Comparison of ENCODE assay signal across 9 mouse cellular contexts in the genomic region with DNA sequence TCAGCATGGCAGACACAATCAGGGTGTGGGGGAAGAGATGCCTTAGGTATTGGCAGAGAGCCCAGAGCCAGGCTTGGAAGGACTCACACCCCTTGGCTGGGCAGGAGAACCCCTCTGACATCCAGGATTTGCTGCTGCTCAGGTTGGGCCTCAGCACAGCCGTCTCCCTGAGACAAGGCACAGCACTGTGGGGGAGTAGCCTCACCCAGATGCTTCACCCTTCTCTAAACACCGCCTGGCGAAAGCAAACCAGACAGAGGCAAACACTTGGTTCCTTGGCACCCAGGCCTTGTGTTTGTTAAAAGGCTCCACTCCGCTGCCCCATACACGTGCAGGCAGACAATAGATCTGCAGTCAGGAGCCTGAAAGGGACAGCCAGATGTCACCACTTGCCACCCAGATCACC. TPM values are rescaled to one million over a fixed set of nuclear protein-coding genes. Genes with fewer than 3 reads are reported as not detected.
DNase-seq lines count a peak whose midpoint lies in the region; ATAC-seq and TF ChIP-seq lines count a peak whose summit lies in the region.
"Had no signal": no experiment of that assay in that cellular context is flagged by ENCODE, and none has a peak within 500 bp of the region (broad histone marks: within the 10 kb centered on the region; RNA-seq: fewer than 3 reads in every experiment).

No protein-coding gene starts in this region.

- peak overlapping the region; percentile 87; the same call in 1 of the 2 replicates for H3K9ac ChIP-seq in embryonic facial prominence, embryonic 12.5 days
- peak overlapping the region; percentile 93 for H3K9ac ChIP-seq in hindbrain, embryonic 15.5 days
- peak overlapping the region; percentile 88; the same call in 1 of the 2 replicates for H3K9ac ChIP-seq in stomach, embryonic 15.5 days

- H3K4me1 ChIP-seq in embryonic facial prominence, embryonic 12.5 days: peaks cover 24% of the 10 kb centered on the region
- peaks cover 34% of the 10 kb centered on the region for H3K4me1 ChIP-seq in hindbrain, embryonic 15.5 days (replicated peaks)
- H3K4me1 ChIP-seq in lung, adult 2 months (ENCODE audit: control insufficient read depth, insufficient read depth, low read length): peaks cover 21% of the 10 kb centered on the region
- H3K4me1 ChIP-seq in stomach, embryonic 15.5 days: peaks cover 34% of the 10 kb centered on the region

- H3K4me3 ChIP-seq in embryonic facial prominence, embryonic 12.5 days: peak overlapping the region; percentile 67
- H3K4me3 ChIP-seq in hindbrain, embryonic 15.5 days: peak overlapping the region; percentile 72
- H3K4me3 ChIP-seq in lung, adult 2 months (replicated peaks; ENCODE audit: extremely low read depth, low read depth, low read length): peak overlapping the region; percentile 15
- peak overlapping the region; percentile 73 for H3K4me3 ChIP-seq in stomach, embryonic 15.5 days (replicated peaks)
- H3K4me3 ChIP-seq: erythroblast, embryonic 14.5 days had no signal

- no peak for TF ChIP-seq CTCF in lung, adult 2 months (IDR thresholded peaks at IDR 0.05; ENCODE audit: insufficient read depth, low read length)

- no peaks in the 10 kb centered on the region for H3K9me3 ChIP-seq in embryonic facial prominence, embryonic 12.5 days
- H3K9me3 ChIP-seq in hindbrain, embryonic 15.5 days: no peaks in the 10 kb centered on the region
- no peaks in the 10 kb centered on the region for H3K9me3 ChIP-seq in stomach, embryonic 15.5 days

- H3K27ac ChIP-seq in embryonic facial prominence, embryonic 12.5 days: peak overlapping the region; percentile 24; the same call in 1 of the 2 replicates
- H3K27ac ChIP-seq in hindbrain, embryonic 15.5 days (replicated peaks): peak overlapping the region; percentile 79
- H3K27ac ChIP-seq in stomach, embryonic 15.5 days: peak overlapping the region; percentile 88

- intact Hi-C loops in heart, postnatal 36 days (cut with DNase I): no loop called here

- TF ChIP-seq POLR2A in lung, adult 2 months (IDR thresholded peaks at IDR 0.05; ENCODE audit: borderline replicate concordance, extremely low read depth, low read depth, low read length): no peak

- no peaks in the 10 kb centered on the region for H3K36me3 ChIP-seq in embryonic facial prominence, embryonic 12.5 days
- no peaks in the 10 kb centered on the region for H3K36me3 ChIP-seq in hindbrain, embryonic 15.5 days
- 0 out of 2 replicates have a peak, but pooled peaks cover 5% of the 10 kb centered on the region for H3K36me3 ChIP-seq in stomach, embryonic 15.5 days

- no peak for ATAC-seq in embryonic facial prominence, embryonic 12.5 days (ENCODE audit: insufficient number of reproducible peaks, insufficient read depth, low FRiP score, low TSS enrichment)
- 0 out of 2 replicates have a peak, but pooled peaks have one; percentile 45 for ATAC-seq in hindbrain, embryonic 15.5 days (ENCODE audit: low FRiP score, low read depth)
- ATAC-seq in stomach, embryonic 15.5 days (ENCODE audit: insufficient read depth, low FRiP score, low read depth): no peak

- no peaks in the 10 kb centered on the region for H3K27me3 ChIP-seq in embryonic facial prominence, embryonic 12.5 days
- H3K27me3 ChIP-seq in hindbrain, embryonic 15.5 days: no peaks in the 10 kb centered on the region
- H3K27me3 ChIP-seq in stomach, embryonic 15.5 days (replicated peaks): no peaks in the 10 kb centered on the region

- DNase-seq in heart, adult 18-20 months: peak; percentile 42 to 49
- DNase-seq in heart, postnatal 36 days: no peak
- DNase-seq in lung, adult 2 months: no peak
- DNase-seq in adrenal gland, postnatal 4 days (ENCODE audit: low spot score in 2 of 2): no peak
- DNase-seq in embryo, embryonic 11 days: no peak

- whole genome bisulfite sequencing in embryonic facial prominence, embryonic 12.5 days: 51% methylated on average over 5 of the region's 5 CpGs
- 14% methylated on average over 5 of the region's 5 CpGs for WGBS in hindbrain, embryonic 15.5 days
- 23% methylated on average over 5 of the region's 5 CpGs for WGBS in lung, adult 2 months
- WGBS in stomach, embryonic 15.5 days: 27% methylated on average over 5 of the region's 5 CpGs

- peak overlapping the region; percentile 78 for H3K4me2 ChIP-seq in embryonic facial prominence, embryonic 12.5 days (replicated peaks)
- peak overlapping the region; percentile 79 for H3K4me2 ChIP-seq in hindbrain, embryonic 15.5 days
- peak overlapping the region; percentile 94 for H3K4me2 ChIP-seq in stomach, embryonic 15.5 days

RNA-seq across cellular contexts. Expression of a gene that starts 18.2 kb away (rescaled TPM):
- total RNA-seq in heart, adult 18-20 months (2021): 10 to 100 TPM; 16.6 to 17.6 TPM
- total RNA-seq in heart, postnatal 36 days (2021): 10 to 100 TPM; 19.6 to 26.1 TPM
- 31.6 and 35.6 TPM in 2 replicates for polyA plus RNA-seq in embryonic facial prominence, embryonic 12.5 days (2016; fragmentation: Nextera tagmentation; extraction: Ambion mirVana)
- polyA plus RNA-seq in hindbrain, embryonic 15.5 days (2015; fragmentation: Nextera tagmentation; extraction: Ambion mirVana): 37.8 and 39.9 TPM in 2 replicates
- 103 and 125 TPM in 2 replicates for polyA plus RNA-seq in lung, adult 2 months (2012; rRNA removed)
- polyA plus RNA-seq in stomach, embryonic 15.5 days (2015; fragmentation: Nextera tagmentation; extraction: Ambion mirVana): 34.4 and 36.5 TPM in 2 replicates
- 10 to 100 TPM; 42.3 to 50.7 TPM for total RNA-seq in adrenal gland, postnatal 4 days (2021)
- polyA plus RNA-seq: erythroblast, embryonic 14.5 days had no signal

RNA-seq across cellular contexts. Expression of a gene that starts 28.2 kb away (rescaled TPM):
- total RNA-seq in heart, adult 18-20 months (2021): under 1 TPM in 1 of 2 experiments, not detected in 1; 0.36 TPM
- not detected for total RNA-seq in heart, postnatal 36 days (2021)
- not detected in 2 replicates for polyA plus RNA-seq in embryonic facial prominence, embryonic 12.5 days (2016; fragmentation: Nextera tagmentation; extraction: Ambion mirVana)
- polyA plus RNA-seq in hindbrain, embryonic 15.5 days (2015; fragmentation: Nextera tagmentation; extraction: Ambion mirVana): not detected in 2 replicates
- not detected in 2 replicates for polyA plus RNA-seq in lung, adult 2 months (2012; rRNA removed)
- polyA plus RNA-seq in stomach, embryonic 15.5 days (2015; fragmentation: Nextera tagmentation; extraction: Ambion mirVana): not detected in 2 replicates
- total RNA-seq in adrenal gland, postnatal 4 days (2021): not detected
- polyA plus RNA-seq: erythroblast, embryonic 14.5 days had no signal

RNA-seq across cellular contexts. Expression of a gene that starts 45.7 kb away (rescaled TPM):
- 1 to 10 TPM; 1.6 to 2.0 TPM for total RNA-seq in heart, adult 18-20 months (2021)
- total RNA-seq in heart, postnatal 36 days (2021): 1 to 10 TPM; 1.2 to 1.4 TPM
- 1.1 and 1.5 TPM in 2 replicates for polyA plus RNA-seq in embryonic facial prominence, embryonic 12.5 days (2016; fragmentation: Nextera tagmentation; extraction: Ambion mirVana)
- 7.0 and 11.2 TPM in 2 replicates for polyA plus RNA-seq in hindbrain, embryonic 15.5 days (2015; fragmentation: Nextera tagmentation; extraction: Ambion mirVana)
- polyA plus RNA-seq in lung, adult 2 months (2012; rRNA removed): 2.2 and 3.2 TPM in 2 replicates
- 0.90 and 1.6 TPM in 2 replicates for polyA plus RNA-seq in stomach, embryonic 15.5 days (2015; fragmentation: Nextera tagmentation; extraction: Ambion mirVana)
- 1 to 10 TPM; 3.0 to 3.4 TPM for total RNA-seq in adrenal gland, postnatal 4 days (2021)
- polyA plus RNA-seq: erythroblast, embryonic 14.5 days had no signal

RNA-seq across cellular contexts. Expression of a gene that starts 52.9 kb away (rescaled TPM):
- 1 to 10 TPM; 3.2 to 5.1 TPM for total RNA-seq in heart, adult 18-20 months (2021)
- total RNA-seq in heart, postnatal 36 days (2021): 1 to 10 TPM; 1.4 to 2.0 TPM
- polyA plus RNA-seq in embryonic facial prominence, embryonic 12.5 days (2016; fragmentation: Nextera tagmentation; extraction: Ambion mirVana): 0.47 and 1.1 TPM in 2 replicates
- 0.90 and 1.6 TPM in 2 replicates for polyA plus RNA-seq in hindbrain, embryonic 15.5 days (2015; fragmentation: Nextera tagmentation; extraction: Ambion mirVana)
- 3.0 and 5.3 TPM in 2 replicates for polyA plus RNA-seq in lung, adult 2 months (2012; rRNA removed)
- polyA plus RNA-seq in stomach, embryonic 15.5 days (2015; fragmentation: Nextera tagmentation; extraction: Ambion mirVana): 1.9 and 3.4 TPM in 2 replicates
- total RNA-seq in adrenal gland, postnatal 4 days (2021): 1 to 10 TPM; 3.5 to 4.2 TPM

Comparison
In these comparisons a context has a peak if more than half of its experiments do, and no peak if none do; other contexts are left out.
1. DNase-seq: peak in heart, adult 18-20 months (2 of 2); none in heart, postnatal 36 days (0 of 2), lung, adult 2 months (single experiment), adrenal gland, postnatal 4 days (0 of 2) and embryo, embryonic 11 days (single experiment).
2. H3K27ac ChIP-seq: peak in every context shown above with its lines; median percentile 88 in stomach, embryonic 15.5 days; 79 in hindbrain, embryonic 15.5 days; 24 in embryonic facial prominence, embryonic 12.5 days.
3. H3K4me3 ChIP-seq: peak in every context shown above with its lines; median percentile 73 in stomach, embryonic 15.5 days; 72 in hindbrain, embryonic 15.5 days; 67 in embryonic facial prominence, embryonic 12.5 days; 15 in lung, adult 2 months.
4. Peak in every context shown above with its lines, with median percentiles within 50 percentile points of each other: H3K4me2 ChIP-seq and H3K9ac ChIP-seq.